Mouse (Mus musculus): ENCODE measurements at regions not wholly inside any gene's neighbourhood (a gene's known extent, or its start where the extent isn't known, plus 50 kb on each side); places are given as distances from the start of the nearest gene placed in this dataset.

GRCm38 (mm10) chr2:128333401-128334142, 207.7 kb downstream of the Bcl2l11 start:
- TF ChIP-seq CTCF (IDR thresholded peaks at IDR 0.05; ENCODE audit: low read depth, low read length) (no peak), POLR2A (IDR thresholded peaks at IDR 0.05; ENCODE audit: borderline replicate concordance, low read depth, low read length) (no peak)

Data from bone marrow macrophage, adult 2 months (primary cell).